Mouse (Mus musculus) pancreas, adult 10 weeks (tissue): Measurements from ENCODE around the gene Trim12a. TPM values are rescaled to one million over a fixed set of nuclear protein-coding genes. Genes with fewer than 3 reads are reported as not detected.

Experiments used
- polyA plus RNA-seq: library from polyadenylated mRNA; stranded (reverse); fragments of 350-450 nt; fragmentation: Illumina TruSeq; extraction: RNeasy Lipid Tissue Mini Kit (QIAGEN cat#74804); gene quantifications from one replicate; pipeline ENCODE4 v1.2.3, GENCODE M21; 2015; ENCODE audit warnings: low read depth, low replicate concordance; ENCODE audit not compliant: insufficient read depth

Trim12a gene
- 10.1 TPM for polyA plus RNA-seq

DNA sequence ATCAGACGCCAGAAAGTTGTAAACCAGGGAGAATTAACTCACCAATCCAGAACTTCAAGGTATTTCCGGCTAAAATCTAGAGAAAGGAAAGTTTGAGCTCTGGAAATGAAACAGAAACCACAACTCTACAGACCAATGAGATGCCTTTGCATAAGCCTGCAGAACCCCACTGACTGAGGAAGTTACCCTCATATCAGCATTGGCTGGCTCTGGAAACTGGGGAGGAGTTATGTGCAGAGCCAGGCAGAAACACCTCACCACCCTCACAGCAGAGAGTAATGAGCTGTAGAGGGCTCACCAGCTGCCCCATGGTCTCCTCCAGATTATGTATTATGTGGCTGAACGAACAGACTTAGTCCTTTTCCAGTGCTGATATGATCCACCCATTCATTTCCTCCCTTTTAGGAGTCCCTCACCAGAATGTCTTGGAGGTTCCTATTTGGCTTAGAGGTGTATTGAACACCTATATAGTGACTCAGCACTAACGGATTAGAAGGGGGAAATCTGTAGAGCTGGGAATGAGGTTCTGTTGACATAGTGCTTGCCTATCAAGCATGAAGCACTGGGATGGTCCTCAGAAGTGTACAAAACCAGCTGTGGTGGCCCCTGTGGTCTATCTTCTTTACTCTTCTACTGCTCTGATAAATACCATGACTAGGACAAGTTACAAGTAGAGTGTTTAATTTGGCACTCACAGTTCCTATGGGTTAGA, at the start of gene Trim12a:
Gene Trim12a, minus strand, starts transcription at position 98 of the 712 bp plus-strand sequence.

DNA sequence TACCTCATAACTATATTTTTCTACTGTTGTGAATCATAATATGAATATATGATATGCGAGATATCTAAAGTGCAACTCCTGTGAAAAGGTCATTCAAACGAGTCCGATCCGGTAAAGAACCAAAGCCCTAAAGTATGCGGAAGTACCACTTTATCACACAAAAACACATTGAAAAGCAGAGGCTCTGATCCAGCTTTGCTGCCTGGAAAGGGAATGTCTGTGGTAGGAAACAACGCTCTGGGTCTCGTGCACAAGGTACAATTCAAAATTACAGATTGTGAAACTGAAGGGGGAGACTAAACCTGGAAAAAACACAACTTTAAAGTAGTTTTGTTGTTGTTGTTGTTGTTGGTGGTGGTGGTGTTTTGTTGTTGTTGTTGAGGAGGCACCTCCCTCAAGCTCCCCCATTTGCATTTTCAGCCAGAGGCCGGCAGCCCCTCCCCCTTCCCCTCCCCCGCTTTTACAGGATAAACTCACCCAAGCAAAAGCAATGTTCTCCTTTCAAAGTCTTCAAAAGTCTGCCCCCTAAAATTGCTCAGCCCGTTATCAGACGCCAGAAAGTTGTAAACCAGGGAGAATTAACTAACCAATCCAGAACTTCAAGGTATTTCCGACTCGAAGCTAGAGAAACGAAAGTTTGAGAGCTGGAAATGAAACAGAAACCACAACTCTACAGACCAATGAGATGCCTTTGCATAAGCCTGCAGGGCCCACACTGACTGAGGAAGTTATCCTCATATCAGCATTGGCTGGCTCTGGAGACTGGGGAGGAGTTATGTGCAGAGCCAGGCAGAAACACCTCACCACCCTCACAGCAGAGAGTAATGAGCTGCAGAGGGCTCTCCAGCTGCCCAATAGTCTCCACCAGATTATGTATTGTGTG, 37.7 kb upstream of the Trim12a start, which contains the start of gene Trim12c:
Gene Trim12c, minus strand, starts transcription at position 646 of the 883 bp plus-strand sequence.

GRCm38 (mm10) chr7:104329171-104329570, 13.9 kb upstream of the Trim12a start, which contains the start of gene Trim34b:
Gene Trim34b, plus strand, starts transcription at chr7:104329471.

DNA sequence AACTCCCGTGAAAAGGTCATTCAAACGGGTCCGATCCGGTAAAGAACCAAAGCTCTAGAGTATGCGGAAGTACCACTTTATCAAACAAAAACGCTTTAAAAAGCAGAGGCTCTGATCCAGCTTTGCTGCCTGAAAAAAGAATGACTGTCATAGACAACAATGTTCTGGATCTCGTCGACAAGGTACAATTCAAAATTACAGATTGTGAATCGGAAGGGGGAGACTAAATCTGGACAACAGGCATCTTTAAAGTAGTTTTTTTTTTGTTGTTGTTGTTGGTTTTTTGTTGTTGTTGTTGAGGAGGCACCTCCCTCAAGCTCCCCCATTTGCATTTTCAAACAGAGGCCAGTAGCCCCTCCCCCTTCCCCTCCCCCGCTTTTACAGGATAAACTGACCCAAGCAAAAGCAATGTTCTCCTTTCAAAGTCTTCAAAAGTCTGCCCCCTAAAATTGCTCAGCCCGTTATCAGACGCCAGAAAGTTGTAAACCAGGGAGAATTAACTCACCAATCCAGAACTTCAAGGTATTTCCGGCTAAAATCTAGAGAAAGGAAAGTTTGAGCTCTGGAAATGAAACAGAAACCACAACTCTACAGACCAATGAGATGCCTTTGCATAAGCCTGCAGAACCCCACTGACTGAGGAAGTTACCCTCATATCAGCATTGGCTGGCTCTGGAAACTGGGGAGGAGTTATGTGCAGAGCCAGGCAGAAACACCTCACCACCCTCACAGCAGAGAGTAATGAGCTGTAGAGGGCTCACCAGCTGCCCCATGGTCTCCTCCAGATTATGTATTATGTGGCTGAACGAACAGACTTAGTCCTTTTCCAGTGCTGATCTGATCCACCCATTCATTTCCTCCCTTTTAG, 27.5 kb downstream of the Trim12a start, which contains the start of gene Trim5:
Gene Trim5, minus strand, starts transcription at position 519 of the 868 bp plus-strand sequence.

Other genes starting within 250 kb of the Trim12a start
- not detected for gene Olfr644, start 243.6 kb downstream of the Trim12a start, polyA plus RNA-seq
- not detected for gene Olfr645, start 230.0 kb downstream of the Trim12a start, polyA plus RNA-seq
- not detected for gene Olfr646, start 210.6 kb downstream of the Trim12a start, polyA plus RNA-seq
- not detected for gene Ubqln5, start 185.6 kb downstream of the Trim12a start, polyA plus RNA-seq
- not detected for gene Olfr643, start 178.1 kb downstream of the Trim12a start, polyA plus RNA-seq
- not detected for gene Ubqln3, start 172.2 kb downstream of the Trim12a start, polyA plus RNA-seq
- not detected for gene Ubqlnl, start 164.9 kb downstream of the Trim12a start, polyA plus RNA-seq
- not detected for gene Olfm5, start 150.6 kb downstream of the Trim12a start, polyA plus RNA-seq
- 0.28 TPM for gene Olfr648, start 132.1 kb downstream of the Trim12a start, polyA plus RNA-seq
- not detected for gene Olfr649, start 119.5 kb downstream of the Trim12a start, polyA plus RNA-seq
- gene Trim6, start 96.7 kb downstream of the Trim12a start, polyA plus RNA-seq: not detected
- gene Trim34a, start 71.0 kb downstream of the Trim12a start, polyA plus RNA-seq: 2.8 TPM
- 0.42 TPM for gene Trim5, start 27.4 kb downstream of the Trim12a start, polyA plus RNA-seq
- not detected for gene Trim34b, start 14.0 kb upstream of the Trim12a start, polyA plus RNA-seq
- 2.9 TPM for gene Trim12c, start 37.9 kb upstream of the Trim12a start, polyA plus RNA-seq
- gene Trim30b, start 54.4 kb upstream of the Trim12a start, polyA plus RNA-seq: not detected
- not detected for gene Trim30c, start 85.4 kb upstream of the Trim12a start, polyA plus RNA-seq
- 3.2 TPM for gene Trim30a, start 149.7 kb upstream of the Trim12a start, polyA plus RNA-seq
- 3.0 TPM for gene Trim30d, start 192.4 kb upstream of the Trim12a start, polyA plus RNA-seq
- gene Olfr651, start 234.7 kb upstream of the Trim12a start, polyA plus RNA-seq: not detected
- not detected for gene Olfr652, start 245.4 kb upstream of the Trim12a start, polyA plus RNA-seq